Mouse (Mus musculus): ENCODE measurements around the gene Prune1. TPM values are rescaled to one million over a fixed set of nuclear protein-coding genes. Genes with fewer than 3 reads are reported as not detected.

Prune1 gene
- polyA plus RNA-seq, 1 experiment from 2014 or later = 25.2 TPM

DNA sequence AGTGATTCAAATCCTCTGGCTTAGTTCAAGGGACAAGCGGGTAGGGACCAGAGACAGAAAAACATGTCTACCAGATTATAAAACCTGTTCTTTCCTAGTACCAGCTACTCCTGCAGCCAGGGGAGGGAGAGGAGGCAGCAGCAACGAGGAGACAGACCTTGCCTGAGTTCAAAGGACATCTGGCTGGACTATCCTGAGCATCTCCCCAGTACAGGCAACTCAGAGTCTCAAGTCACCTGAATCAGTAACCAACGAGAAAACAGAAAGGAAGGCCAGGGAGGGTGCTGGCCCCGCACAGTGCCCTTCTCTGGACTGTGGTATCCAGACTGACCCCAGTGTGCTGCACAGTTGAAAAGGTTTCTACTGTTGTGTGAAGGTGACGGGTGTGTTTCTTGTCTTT is 24.9 kb downstream of the Prune1 start:
- no peak overlapping the region for H3K4me2 ChIP-seq
- no peaks in the 10 kb centered on the region for H3K4me1 ChIP-seq (replicated peaks)
- no peaks in the 10 kb centered on the region for H3K27me3 ChIP-seq
- H3K4me3 ChIP-seq (replicated peaks) = no peak overlapping the region
- no peak overlapping the region for H3K9ac ChIP-seq (replicated peaks)
- no peak overlapping the region for H3K27ac ChIP-seq
- H3K36me3 ChIP-seq = peaks cover 93% of the 10 kb centered on the region
- no peak for ATAC-seq (ENCODE audit: insufficient number of reproducible peaks, insufficient read depth, low FRiP score, low TSS enrichment, low read depth)
- no peaks in the 10 kb centered on the region for H3K9me3 ChIP-seq
- 84% methylated on average over 5 of the region's 5 CpGs for WGBS

DNA sequence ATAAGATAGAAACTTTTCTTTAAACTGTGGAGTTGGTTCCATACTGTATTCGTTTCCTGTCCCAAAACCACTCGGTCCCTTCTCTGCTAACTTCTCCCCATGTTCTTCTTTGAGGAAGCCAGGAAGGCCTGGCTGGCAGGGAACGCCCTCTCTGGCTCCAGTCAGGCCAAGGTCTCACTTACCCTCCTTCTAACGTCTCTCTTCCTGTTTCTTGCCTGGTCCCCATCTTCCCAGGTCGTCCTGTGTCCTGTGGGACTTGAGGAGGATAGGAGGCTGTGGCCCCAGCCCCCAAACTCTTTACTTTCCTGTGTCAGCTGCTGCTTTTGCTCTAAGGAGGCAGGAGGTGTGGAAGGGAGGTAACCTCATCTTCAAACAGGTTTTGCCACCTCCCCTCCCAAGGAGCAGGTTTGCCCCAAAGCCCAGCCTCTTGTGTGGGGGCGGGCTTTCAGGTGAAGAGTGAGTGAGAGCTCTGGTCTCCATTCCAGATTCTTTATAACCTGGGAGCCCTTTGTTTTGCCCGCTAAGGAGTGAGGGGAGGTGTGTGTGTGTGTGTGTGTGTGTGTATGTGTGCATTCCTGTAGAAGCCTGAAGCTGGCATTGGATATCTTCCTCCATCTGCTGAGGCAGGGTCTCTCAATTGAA is 31.0 kb downstream of the Prune1 start, which contains the start of gene Bnipl:
TSS of gene Bnipl (minus strand) at position 411 of the 642 bp plus-strand sequence.
- Histone ChIP-seq H3K4me3 (replicated peaks) (no peak within 1 kb of the TSS), H3K9ac (replicated peaks) (no peak within 1 kb of the TSS), H3K27ac (peak within 1 kb of the TSS; percentile 31; the same call in 1 of the 2 replicates), H3K36me3 (peaks cover 55% of the 10 kb centered on the region), H3K4me2 (no peak within 1 kb of the TSS), H3K9me3 (no peaks in the 10 kb centered on the region), H3K27me3 (no peaks in the 10 kb centered on the region), H3K4me1 (replicated peaks) (no peaks in the 10 kb centered on the region)
- 40% methylated on average over 7 of the region's 7 CpGs for WGBS
- no peak for ATAC-seq (ENCODE audit: insufficient number of reproducible peaks, insufficient read depth, low FRiP score, low TSS enrichment, low read depth)

DNA sequence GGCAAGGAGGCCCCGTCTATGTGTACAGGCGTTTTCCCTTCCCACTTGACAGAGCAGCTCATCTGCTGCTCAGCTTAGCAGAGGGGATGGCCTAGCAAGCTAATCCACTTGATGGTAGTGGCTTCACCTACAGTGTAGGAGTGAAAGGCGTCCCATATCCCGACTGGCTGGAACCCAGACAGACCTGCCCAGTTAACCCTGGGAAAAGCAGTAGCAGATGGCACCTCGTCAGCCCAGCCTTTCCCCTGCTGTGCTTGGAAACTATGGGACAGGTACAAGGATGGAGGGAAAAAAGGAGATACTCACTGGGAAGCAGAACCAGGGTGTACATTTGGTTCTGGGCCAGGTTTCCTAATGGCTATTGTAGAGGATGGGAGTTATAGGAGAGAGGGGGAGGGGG is 31.5 kb downstream of the Prune1 start:
- Histone ChIP-seq H3K27ac (no peak overlapping the region), H3K9ac (replicated peaks) (no peak overlapping the region), H3K9me3 (no peaks in the 10 kb centered on the region), H3K4me3 (replicated peaks) (no peak overlapping the region), H3K4me1 (replicated peaks) (no peaks in the 10 kb centered on the region), H3K36me3 (peaks cover 55% of the 10 kb centered on the region), H3K27me3 (no peaks in the 10 kb centered on the region), H3K4me2 (no peak overlapping the region)
- WGBS = 72% methylated on average over 5 of the region's 5 CpGs
- ATAC-seq (ENCODE audit: insufficient number of reproducible peaks, insufficient read depth, low FRiP score, low TSS enrichment, low read depth) = no peak

GRCm38 (mm10) chr3:95247660-95248336 is 34.1 kb downstream of the Prune1 start:
- no peak overlapping the region for H3K4me3 ChIP-seq (replicated peaks)
- 68% methylated on average over 1 of the region's 1 CpGs for WGBS
- H3K27ac ChIP-seq = no peak overlapping the region
- no peaks in the 10 kb centered on the region for H3K27me3 ChIP-seq
- no peak overlapping the region for H3K9ac ChIP-seq (replicated peaks)
- no peaks in the 10 kb centered on the region for H3K4me1 ChIP-seq (replicated peaks)
- no peaks in the 10 kb centered on the region for H3K9me3 ChIP-seq
- ATAC-seq (ENCODE audit: insufficient number of reproducible peaks, insufficient read depth, low FRiP score, low TSS enrichment, low read depth) = no peak
- peaks cover 36% of the 10 kb centered on the region; the same call in 1 of the 2 replicates for H3K36me3 ChIP-seq
- no peak overlapping the region for H3K4me2 ChIP-seq

GRCm38 (mm10) chr3:95246465-95247231 is 35.2 kb downstream of the Prune1 start:
- Histone ChIP-seq H3K4me2 (no peak overlapping the region), H3K9ac (replicated peaks) (no peak overlapping the region), H3K4me3 (replicated peaks) (no peak overlapping the region), H3K9me3 (no peaks in the 10 kb centered on the region), H3K27ac (no peak overlapping the region), H3K27me3 (no peaks in the 10 kb centered on the region), H3K36me3 (peaks cover 33% of the 10 kb centered on the region; the same call in 1 of the 2 replicates), H3K4me1 (replicated peaks) (no peaks in the 10 kb centered on the region)
- WGBS = 90% methylated on average over 5 of the region's 5 CpGs
- no peak for ATAC-seq (ENCODE audit: insufficient number of reproducible peaks, insufficient read depth, low FRiP score, low TSS enrichment, low read depth)

DNA sequence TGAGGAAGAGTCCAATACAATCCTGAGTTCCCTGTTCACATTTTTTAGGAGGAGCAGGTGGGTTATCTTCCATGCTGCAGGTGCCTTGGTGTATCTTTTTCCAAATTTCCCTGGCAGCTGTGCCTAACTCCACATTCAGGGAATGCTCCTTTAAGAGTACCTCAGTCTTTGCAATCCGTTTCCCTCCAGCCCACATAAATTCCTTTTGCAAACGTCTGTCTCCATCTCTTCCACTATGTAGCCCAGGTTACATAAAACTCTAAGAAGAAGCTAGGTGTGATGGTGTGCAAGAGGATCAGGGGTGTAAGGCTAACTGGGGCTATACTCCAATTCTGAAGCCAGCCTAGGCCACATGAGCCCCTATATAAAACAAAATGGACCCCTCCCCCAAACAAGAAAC is 38.8 kb downstream of the Prune1 start:
- Histone ChIP-seq H3K9me3 (no peaks in the 10 kb centered on the region), H3K9ac (replicated peaks) (no peak overlapping the region), H3K4me3 (replicated peaks) (no peak overlapping the region), H3K27ac (no peak overlapping the region), H3K4me1 (replicated peaks) (peaks cover 11% of the 10 kb centered on the region), H3K27me3 (no peaks in the 10 kb centered on the region), H3K4me2 (no peak overlapping the region), H3K36me3 (peaks cover 32% of the 10 kb centered on the region)
- WGBS = 73% methylated on average over 2 of the region's 2 CpGs
- ATAC-seq (ENCODE audit: insufficient number of reproducible peaks, insufficient read depth, low FRiP score, low TSS enrichment, low read depth) = no peak

DNA sequence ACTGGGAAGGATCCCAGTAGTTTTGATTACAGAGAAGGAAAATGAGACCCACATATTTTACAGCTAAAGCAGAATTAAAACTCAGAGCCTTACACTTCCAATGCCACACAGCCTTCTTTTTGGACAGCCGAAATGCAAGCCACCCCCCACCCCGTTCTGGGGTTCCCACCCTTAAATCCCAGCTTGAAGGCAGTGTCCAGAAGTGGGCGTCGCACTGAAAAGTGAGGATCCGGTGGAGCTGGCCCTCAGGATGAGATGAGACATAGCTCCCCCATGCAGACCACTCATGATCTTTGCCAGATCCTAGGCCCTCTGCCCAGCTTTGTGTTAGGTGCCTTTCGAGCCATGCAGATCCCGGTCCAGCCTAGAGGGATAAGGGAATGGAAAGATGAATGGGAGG is 40.4 kb downstream of the Prune1 start, which contains the start of gene Gm128:
TSS of gene Gm128 (minus strand) at position 101 of the 400 bp plus-strand sequence.
- H3K9ac ChIP-seq (replicated peaks) = peak within 1 kb of the TSS; percentile 45
- H3K27me3 ChIP-seq = no peaks in the 10 kb centered on the region
- no peak for ATAC-seq (ENCODE audit: insufficient number of reproducible peaks, insufficient read depth, low FRiP score, low TSS enrichment, low read depth)
- H3K4me3 ChIP-seq (replicated peaks) = peak within 1 kb of the TSS; percentile 9
- H3K9me3 ChIP-seq = no peaks in the 10 kb centered on the region
- H3K4me1 ChIP-seq (replicated peaks) = peaks cover 11% of the 10 kb centered on the region
- peak within 1 kb of the TSS; percentile 37 for H3K4me2 ChIP-seq
- H3K36me3 ChIP-seq = peaks cover 40% of the 10 kb centered on the region
- 77% methylated on average over 7 of the region's 7 CpGs for WGBS
- no peak within 1 kb of the TSS; the same call in 1 of the 2 replicates for H3K27ac ChIP-seq

GRCm38 (mm10) chr3:95240900-95241299 is 41.0 kb downstream of the Prune1 start:
- no peaks in the 10 kb centered on the region for H3K9me3 ChIP-seq
- H3K27ac ChIP-seq = no peak overlapping the region; the same call in 1 of the 2 replicates
- peaks cover 11% of the 10 kb centered on the region for H3K4me1 ChIP-seq (replicated peaks)
- no peaks in the 10 kb centered on the region for H3K27me3 ChIP-seq
- H3K4me2 ChIP-seq = peak overlapping the region; percentile 37
- peak overlapping the region; percentile 45 for H3K9ac ChIP-seq (replicated peaks)
- peaks cover 46% of the 10 kb centered on the region for H3K36me3 ChIP-seq
- 0 out of 2 replicates have a peak, but pooled peaks have one; percentile 13 for ATAC-seq (ENCODE audit: insufficient number of reproducible peaks, insufficient read depth, low FRiP score, low TSS enrichment, low read depth)
- WGBS = 29% methylated on average over 14 of the region's 17 CpGs
- H3K4me3 ChIP-seq (replicated peaks) = peak overlapping the region; percentile 9

DNA sequence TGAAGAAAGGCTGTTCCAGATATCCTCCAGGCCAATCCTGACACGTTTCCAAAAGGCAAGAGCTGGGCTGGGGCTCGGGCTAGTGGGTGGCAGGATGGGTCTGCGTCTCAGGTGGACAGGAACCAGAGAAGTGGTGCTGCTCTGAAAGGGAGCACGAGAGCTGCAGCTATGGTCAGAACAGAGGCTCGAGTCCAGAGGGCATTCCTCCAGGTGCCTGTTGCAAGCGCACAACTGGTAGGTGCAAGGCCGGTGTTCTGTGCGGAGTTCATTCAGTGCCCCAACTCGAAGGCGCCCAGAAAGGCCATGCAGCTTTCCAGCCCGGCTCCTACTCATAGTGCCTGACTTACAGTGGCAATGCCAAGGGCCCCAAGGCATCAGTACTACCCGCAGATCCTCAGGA is 41.9 kb downstream of the Prune1 start:
- H3K4me1 ChIP-seq (replicated peaks) = peaks cover 11% of the 10 kb centered on the region
- H3K9me3 ChIP-seq = no peaks in the 10 kb centered on the region
- H3K36me3 ChIP-seq = peaks cover 46% of the 10 kb centered on the region
- H3K9ac ChIP-seq (replicated peaks) = no peak overlapping the region
- no peaks in the 10 kb centered on the region for H3K27me3 ChIP-seq
- H3K4me2 ChIP-seq = no peak overlapping the region; the same call in 1 of the 2 replicates
- no peak overlapping the region for H3K27ac ChIP-seq
- H3K4me3 ChIP-seq (replicated peaks) = no peak overlapping the region
- no peak for ATAC-seq (ENCODE audit: insufficient number of reproducible peaks, insufficient read depth, low FRiP score, low TSS enrichment, low read depth)
- 87% methylated on average over 12 of the region's 12 CpGs for WGBS

DNA sequence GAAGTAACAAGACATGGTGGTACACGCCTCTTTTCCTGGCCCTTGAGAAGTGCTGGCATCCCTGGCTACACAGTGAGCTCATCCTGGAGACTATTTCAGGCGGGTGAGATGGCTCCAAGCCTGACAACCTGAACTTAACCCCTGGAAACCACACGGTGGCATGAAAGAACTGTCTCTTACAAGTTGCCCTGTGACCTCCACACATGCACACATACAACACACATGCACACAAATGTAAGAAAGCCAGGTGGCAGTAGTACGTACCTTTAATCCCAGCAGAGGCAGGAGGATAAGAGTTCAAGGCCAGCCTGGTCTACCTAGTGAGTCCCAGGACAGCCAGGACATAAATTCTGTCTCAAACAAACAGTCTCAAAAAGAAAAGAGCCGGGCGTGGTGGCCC is 42.9 kb downstream of the Prune1 start:
- Histone ChIP-seq H3K36me3 (peaks cover 53% of the 10 kb centered on the region), H3K9me3 (no peaks in the 10 kb centered on the region), H3K4me2 (no peak overlapping the region), H3K4me1 (replicated peaks) (peaks cover 11% of the 10 kb centered on the region), H3K27ac (no peak overlapping the region), H3K4me3 (replicated peaks) (no peak overlapping the region), H3K9ac (replicated peaks) (no peak overlapping the region), H3K27me3 (no peaks in the 10 kb centered on the region)
- WGBS = 86% methylated on average over 6 of the region's 6 CpGs
- no peak for ATAC-seq (ENCODE audit: insufficient number of reproducible peaks, insufficient read depth, low FRiP score, low TSS enrichment, low read depth)

GRCm38 (mm10) chr3:95237541-95238099 is 44.3 kb downstream of the Prune1 start:
- Histone ChIP-seq H3K27ac (no peak overlapping the region), H3K9me3 (no peaks in the 10 kb centered on the region), H3K4me3 (replicated peaks) (no peak overlapping the region), H3K36me3 (peaks cover 65% of the 10 kb centered on the region), H3K4me1 (replicated peaks) (peaks cover 11% of the 10 kb centered on the region), H3K9ac (replicated peaks) (no peak overlapping the region), H3K4me2 (no peak overlapping the region), H3K27me3 (no peaks in the 10 kb centered on the region)
- ATAC-seq (ENCODE audit: insufficient number of reproducible peaks, insufficient read depth, low FRiP score, low TSS enrichment, low read depth) = no peak
- 95% methylated on average over 8 of the region's 8 CpGs for WGBS
